Mouse (Mus musculus): ENCODE measurements around the gene Safb. TPM values are rescaled to one million over a fixed set of nuclear protein-coding genes. Genes with fewer than 3 reads are reported as not detected.
"Not testable (repeated sequence)": the region's sequence is repeated elsewhere in the genome, so short reads cannot be mapped to it uniquely, and the experiment has no call there.

Gene Safb
- polyA plus RNA-seq, 1 experiment from 2014 or later, result 101 TPM

DNA sequence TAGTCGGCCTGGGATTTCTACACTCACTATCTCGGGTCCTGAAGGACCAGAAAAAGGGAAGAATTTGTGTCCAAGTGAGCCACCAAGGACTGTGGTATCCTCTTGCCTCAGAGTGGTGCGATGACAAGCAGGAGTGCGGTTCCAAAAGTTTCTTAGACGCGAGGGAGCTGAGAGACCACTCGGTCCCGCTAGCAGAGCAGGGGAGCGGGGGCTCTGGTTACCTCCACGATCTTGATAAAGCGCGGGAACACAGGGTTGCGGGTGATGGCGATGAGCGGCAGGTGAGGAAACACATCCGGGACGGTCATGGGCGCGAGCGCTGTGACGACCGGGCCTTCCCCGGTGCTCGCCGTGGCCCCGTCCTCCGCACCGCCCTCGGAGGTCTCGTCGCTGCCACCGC lies 41.6 kb downstream of the Safb start:
- Histone ChIP-seq H3K27me3 (no peaks in the 10 kb centered on the region), H3K4me2 (replicated peaks) (peak overlapping the region; percentile 93), H3K9me3 (replicated peaks) (no peaks in the 10 kb centered on the region), H3K36me3 (peaks cover 26% of the 10 kb centered on the region), H3K4me3 (replicated peaks) (peak overlapping the region; percentile 93), H3K27ac (replicated peaks) (peak overlapping the region; percentile 86), H3K9ac (peak overlapping the region; percentile 92), H3K4me1 (peaks cover 28% of the 10 kb centered on the region)
- 7% methylated on average over 28 of the region's 32 CpGs for WGBS
- ATAC-seq (ENCODE audit: insufficient number of reproducible peaks, low FRiP score, low TSS enrichment, low read depth), result no peak; the same call in 1 of the 2 replicates

DNA sequence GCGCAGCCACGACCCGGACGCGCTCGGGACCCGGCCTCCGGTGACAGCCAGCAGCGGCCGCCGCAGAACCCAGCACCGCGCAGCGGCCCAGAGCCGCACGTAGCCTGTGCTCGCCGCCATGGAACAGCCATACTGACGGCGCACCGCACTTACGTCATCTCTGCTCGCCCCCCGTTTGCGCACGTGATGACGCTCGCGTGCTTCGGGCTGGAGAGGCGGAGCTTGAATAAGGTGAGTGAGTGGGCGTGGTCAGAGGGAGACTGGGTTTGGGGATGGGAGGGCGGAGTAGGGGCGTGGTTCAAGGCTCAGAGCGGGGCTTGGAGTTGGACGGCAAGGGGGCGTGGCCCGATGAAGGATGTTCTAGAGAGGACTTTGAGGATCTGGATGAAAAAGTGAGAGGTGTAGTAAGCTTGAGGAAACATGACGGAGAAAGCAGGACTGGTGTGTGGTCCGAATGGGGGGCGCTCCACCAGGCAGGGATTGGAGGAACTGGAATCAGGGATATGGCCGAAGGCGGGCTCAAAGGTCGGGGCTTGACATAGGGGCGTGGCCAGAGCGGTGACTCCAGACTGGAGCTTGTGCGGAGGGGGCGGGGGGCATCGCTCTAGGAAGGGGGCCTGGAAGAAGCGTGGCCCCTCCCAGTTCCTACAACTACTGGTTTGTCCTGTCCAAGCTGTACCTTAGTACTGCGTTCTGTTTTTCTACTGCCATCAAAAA lies 42.3 kb downstream of the Safb start, which contains the start of gene Lonp1:
Gene Lonp1 (minus strand): TSS at position 134 of the 717 bp plus-strand sequence.
- peak within 1 kb of the TSS; percentile 93 for H3K4me3 ChIP-seq (replicated peaks)
- ATAC-seq (ENCODE audit: insufficient number of reproducible peaks, low FRiP score, low TSS enrichment, low read depth), result peak; percentile 93
- H3K4me2 ChIP-seq (replicated peaks), result peak within 1 kb of the TSS; percentile 93
- under 1% methylated on average over 51 of the region's 51 CpGs for WGBS
- H3K36me3 ChIP-seq, result peaks cover 21% of the 10 kb centered on the region
- no peaks in the 10 kb centered on the region for H3K27me3 ChIP-seq
- H3K27ac ChIP-seq (replicated peaks), result peak within 1 kb of the TSS; percentile 86
- H3K4me1 ChIP-seq, result peaks cover 28% of the 10 kb centered on the region
- peak within 1 kb of the TSS; percentile 92 for H3K9ac ChIP-seq
- no peaks in the 10 kb centered on the region for H3K9me3 ChIP-seq (replicated peaks)

- peak within 1 kb of the TSS; percentile 93 for H3K4me3 ChIP-seq (replicated peaks)
- H3K4me2 ChIP-seq (replicated peaks), result peak within 1 kb of the TSS; percentile 93
- H3K27me3 ChIP-seq, result no peaks in the 10 kb centered on the region
- peaks cover 28% of the 10 kb centered on the region for H3K4me1 ChIP-seq
- no peaks in the 10 kb centered on the region for H3K9me3 ChIP-seq (replicated peaks)
- ATAC-seq (ENCODE audit: insufficient number of reproducible peaks, low FRiP score, low TSS enrichment, low read depth), result no peak
- H3K36me3 ChIP-seq, result peaks cover 13% of the 10 kb centered on the region; the same call in 1 of the 2 replicates
- peak within 1 kb of the TSS; percentile 21 for H3K9ac ChIP-seq
- H3K27ac ChIP-seq (replicated peaks), result peak within 1 kb of the TSS; percentile 86
- 7% methylated on average over 26 of the region's 26 CpGs for WGBS
These were observed 43.1 kb downstream of the Safb start, which contains the start of gene Catsperd for GRCm38 (mm10) chr17:56627530-56628277. Gene Catsperd, plus strand, starts transcription at chr17:56628143.

- not testable (repeated sequence) for ATAC-seq (ENCODE audit: insufficient number of reproducible peaks, low FRiP score, low TSS enrichment, low read depth); H3K27ac ChIP-seq (replicated peaks)
These were observed 45.5 kb downstream of the Safb start for GRCm38 (mm10) chr17:56629800-56630781.

DNA sequence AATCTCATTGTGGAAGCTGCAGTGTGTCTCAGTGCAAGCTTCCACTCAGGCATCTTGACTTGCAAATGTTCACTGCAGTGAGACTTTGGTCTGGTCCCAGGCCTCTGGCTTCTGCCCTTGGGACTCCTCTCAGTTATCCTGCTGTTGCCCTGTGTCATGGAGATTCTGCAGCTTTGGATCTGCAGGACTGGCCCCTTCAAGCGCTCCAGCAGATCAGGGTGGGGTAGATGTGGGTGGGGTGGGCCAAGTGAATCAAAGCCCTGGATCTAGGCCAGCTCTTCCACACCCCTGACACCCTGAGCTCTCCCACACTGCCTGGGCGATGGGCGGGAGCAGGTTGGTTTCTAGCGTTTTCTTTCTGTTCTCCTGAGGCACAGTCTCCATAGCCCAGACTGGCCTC lies 47.2 kb downstream of the Safb start:
- no peak overlapping the region for H3K27ac ChIP-seq (replicated peaks)

More at GRCm38 (mm10) chr17:56629800-56630781, 45.5 kb downstream of the Safb start:
- H3K4me3 ChIP-seq (replicated peaks); H3K9me3 ChIP-seq (replicated peaks); H3K36me3 ChIP-seq; H3K9ac ChIP-seq; H3K27me3 ChIP-seq; H3K4me2 ChIP-seq (replicated peaks): not testable (repeated sequence)
- WGBS, result 87% methylated on average over 27 of the region's 27 CpGs
- peaks cover 22% of the 10 kb centered on the region for H3K4me1 ChIP-seq

DNA sequence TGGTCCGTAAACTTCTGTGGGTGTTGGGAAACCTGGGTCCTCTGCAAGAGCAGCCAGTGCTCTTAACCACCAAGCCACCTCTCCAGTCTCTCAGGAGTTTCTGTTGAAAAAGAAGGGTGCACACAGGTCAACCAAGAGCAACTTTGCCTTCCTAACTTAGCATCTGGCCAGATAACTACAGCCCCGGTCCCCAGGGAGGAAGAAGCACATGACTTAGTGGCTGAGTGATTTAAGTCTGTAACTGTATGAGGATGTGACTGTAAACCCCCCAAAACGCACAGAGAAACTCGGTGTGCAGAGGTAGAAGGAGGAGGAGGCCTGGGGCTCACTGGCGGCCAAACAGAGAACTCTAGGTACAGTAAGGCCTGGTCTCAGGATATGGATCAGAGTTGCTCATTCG lies 49.4 kb downstream of the Safb start:
- no peaks in the 10 kb centered on the region for H3K27me3 ChIP-seq
- no peak overlapping the region for H3K27ac ChIP-seq (replicated peaks)
- no peak overlapping the region for H3K9ac ChIP-seq
- no peak overlapping the region for H3K4me2 ChIP-seq (replicated peaks)
- no peak overlapping the region for H3K4me3 ChIP-seq (replicated peaks)
- H3K36me3 ChIP-seq, result no peaks in the 10 kb centered on the region
- H3K4me1 ChIP-seq, result no peaks in the 10 kb centered on the region
- H3K9me3 ChIP-seq (replicated peaks), result no peaks in the 10 kb centered on the region
- 75% methylated on average over 6 of the region's 6 CpGs for whole genome bisulfite sequencing
- no peak for ATAC-seq (ENCODE audit: insufficient number of reproducible peaks, low FRiP score, low TSS enrichment, low read depth)

More for the DNA sequence above, 47.2 kb downstream of the Safb start:
- WGBS, result 43% methylated on average over 4 of the region's 4 CpGs
- Histone ChIP-seq H3K4me3 (replicated peaks) (no peak overlapping the region), H3K9ac (no peak overlapping the region), H3K9me3 (replicated peaks) (no peaks in the 10 kb centered on the region), H3K27me3 (no peaks in the 10 kb centered on the region), H3K4me1 (peaks cover 10% of the 10 kb centered on the region), H3K4me2 (replicated peaks) (no peak overlapping the region), H3K36me3 (no peaks in the 10 kb centered on the region)
- ATAC-seq (ENCODE audit: insufficient number of reproducible peaks, low FRiP score, low TSS enrichment, low read depth), result no peak

- 73% methylated on average over 4 of the region's 4 CpGs for WGBS
- no peaks in the 10 kb centered on the region for H3K27me3 ChIP-seq
- H3K9me3 ChIP-seq (replicated peaks), result no peaks in the 10 kb centered on the region
- H3K27ac ChIP-seq (replicated peaks), result no peak overlapping the region
- no peak overlapping the region for H3K9ac ChIP-seq
- no peaks in the 10 kb centered on the region for H3K36me3 ChIP-seq
- H3K4me1 ChIP-seq, result no peaks in the 10 kb centered on the region
- H3K4me2 ChIP-seq (replicated peaks), result no peak overlapping the region
- ATAC-seq (ENCODE audit: insufficient number of reproducible peaks, low FRiP score, low TSS enrichment, low read depth), result no peak
- H3K4me3 ChIP-seq (replicated peaks), result no peak overlapping the region
These were observed 58.6 kb downstream of the Safb start for GRCm38 (mm10) chr17:56643237-56643636.

DNA sequence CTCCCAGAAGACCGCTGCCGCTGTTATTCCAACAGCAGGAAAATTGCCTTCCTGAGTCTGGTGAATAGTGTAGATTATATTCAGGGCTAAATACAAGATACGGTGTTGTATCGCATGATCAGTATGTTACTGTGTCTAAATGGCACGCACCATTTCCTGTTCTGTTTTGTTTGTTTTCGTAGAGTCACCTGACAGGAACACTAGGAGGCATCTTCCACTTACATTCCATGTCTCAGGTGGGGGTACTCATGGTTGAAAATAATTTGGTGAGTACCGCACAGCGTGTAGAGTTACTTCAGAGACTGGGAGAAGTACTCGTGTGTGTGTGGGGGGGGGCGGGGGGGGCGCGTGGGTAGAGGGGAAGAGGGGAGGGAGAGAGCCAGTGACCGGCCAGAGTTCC lies 62.9 kb downstream of the Safb start:
- H3K4me2 ChIP-seq (replicated peaks), result no peak overlapping the region
- H3K4me3 ChIP-seq (replicated peaks), result no peak overlapping the region
- H3K27me3 ChIP-seq, result no peaks in the 10 kb centered on the region
- WGBS, result 48% methylated on average over 12 of the region's 13 CpGs
- no peaks in the 10 kb centered on the region for H3K9me3 ChIP-seq (replicated peaks)
- no peaks in the 10 kb centered on the region for H3K4me1 ChIP-seq
- no peak overlapping the region for H3K9ac ChIP-seq
- no peak for ATAC-seq (ENCODE audit: insufficient number of reproducible peaks, low FRiP score, low TSS enrichment, low read depth)
- H3K27ac ChIP-seq (replicated peaks), result no peak overlapping the region
- no peaks in the 10 kb centered on the region for H3K36me3 ChIP-seq

GRCm38 (mm10) chr17:56651801-56652200 lies 67.2 kb downstream of the Safb start:
- H3K9ac ChIP-seq, result no peak overlapping the region
- no peak overlapping the region for H3K4me2 ChIP-seq (replicated peaks)
- H3K27ac ChIP-seq (replicated peaks), result no peak overlapping the region
- no peaks in the 10 kb centered on the region for H3K36me3 ChIP-seq
- H3K4me1 ChIP-seq, result no peaks in the 10 kb centered on the region
- H3K9me3 ChIP-seq (replicated peaks), result no peaks in the 10 kb centered on the region
- H3K4me3 ChIP-seq (replicated peaks), result no peak overlapping the region
- WGBS, result 30% methylated on average over 10 of the region's 10 CpGs
- no peak for ATAC-seq (ENCODE audit: insufficient number of reproducible peaks, low FRiP score, low TSS enrichment, low read depth)
- H3K27me3 ChIP-seq, result no peaks in the 10 kb centered on the region

- 64% methylated on average over 2 of the region's 2 CpGs for WGBS
- H3K9ac ChIP-seq, result no peak overlapping the region
- no peaks in the 10 kb centered on the region for H3K4me1 ChIP-seq
- H3K36me3 ChIP-seq, result no peaks in the 10 kb centered on the region
- H3K9me3 ChIP-seq (replicated peaks), result no peaks in the 10 kb centered on the region
- H3K4me3 ChIP-seq (replicated peaks), result no peak overlapping the region
- H3K27ac ChIP-seq (replicated peaks), result no peak overlapping the region
- no peak overlapping the region for H3K4me2 ChIP-seq (replicated peaks)
- no peak for ATAC-seq (ENCODE audit: insufficient number of reproducible peaks, low FRiP score, low TSS enrichment, low read depth)
- H3K27me3 ChIP-seq, result no peaks in the 10 kb centered on the region
These were observed 70.1 kb downstream of the Safb start for GRCm38 (mm10) chr17:56654771-56655170.
